Mouse (Mus musculus) urinary bladder, postnatal 25 days (tissue): Measurements from ENCODE around the gene Naf1.
A peak's percentile ranks its signal among the peaks of the same experiment; 100 is the strongest.

ENCODE experiments used
- DNase-seq: peaks from one replicate; pipeline ENCODE4 v3.0.0; 2022; ENCODE audit warnings: low spot score

The Naf1 gene

GRCm38 (mm10) chr8:66860023-66860422, at the start of gene Naf1:
TSS of gene Naf1 (plus strand) at chr8:66860217.
- DNase-seq: peak; percentile 89

GRCm38 (mm10) chr8:66860921-66861588, 1.0 kb downstream of the Naf1 start:
- peak; percentile 20 for DNase-seq

- DNase-seq: no peak
Measured at GRCm38 (mm10) chr8:66861589-66862500, 1.8 kb downstream of the Naf1 start.

GRCm38 (mm10) chr8:66863761-66864160, 3.7 kb downstream of the Naf1 start:
- DNase-seq: no peak

- DNase-seq: no peak
Measured at GRCm38 (mm10) chr8:66865120-66865519, 5.1 kb downstream of the Naf1 start.

GRCm38 (mm10) chr8:66867679-66868078, 7.7 kb downstream of the Naf1 start:
- no peak for DNase-seq

- no peak for DNase-seq
Measured at GRCm38 (mm10) chr8:66869211-66869932, 9.4 kb downstream of the Naf1 start.

- no peak for DNase-seq
Measured at GRCm38 (mm10) chr8:66883866-66884265, 23.8 kb downstream of the Naf1 start.

- DNase-seq: no peak
Measured at GRCm38 (mm10) chr8:66891879-66892278, 31.9 kb downstream of the Naf1 start.

GRCm38 (mm10) chr8:66905000-66905399, 45.0 kb downstream of the Naf1 start:
- no peak for DNase-seq

GRCm38 (mm10) chr8:66905557-66905956, 45.5 kb downstream of the Naf1 start:
- DNase-seq: no peak

GRCm38 (mm10) chr8:66906116-66906515, 46.1 kb downstream of the Naf1 start:
- DNase-seq: no peak

- no peak for DNase-seq
Measured at GRCm38 (mm10) chr8:66910684-66911083, 50.7 kb downstream of the Naf1 start.

- peak; percentile 27 for DNase-seq
Measured at GRCm38 (mm10) chr8:66913616-66914536, 53.9 kb downstream of the Naf1 start.

GRCm38 (mm10) chr8:66916056-66916455, 56.0 kb downstream of the Naf1 start:
- no peak for DNase-seq

- no peak for DNase-seq
Measured at GRCm38 (mm10) chr8:66917695-66918467, 57.9 kb downstream of the Naf1 start.

- no peak for DNase-seq
Measured at GRCm38 (mm10) chr8:66918471-66918870, 58.5 kb downstream of the Naf1 start.

- no peak for DNase-seq
Measured at GRCm38 (mm10) chr8:66933746-66934145, 73.7 kb downstream of the Naf1 start.

- DNase-seq: no peak
Measured at GRCm38 (mm10) chr8:66936236-66936635, 76.2 kb downstream of the Naf1 start.
